Mouse (Mus musculus) B cell, adult (primary cell): ENCODE data around the gene Crip2. TPM values are rescaled to one million over a fixed set of nuclear protein-coding genes. Genes with fewer than 3 reads are reported as not detected.

ENCODE experiments used
- total RNA-seq: library from RNA; stranded (reverse); gene quantifications from 4 replicates; pipeline ENCODE4 v1.2.4, GENCODE M21; 2023; ENCODE audit not compliant: inconsistent age

Crip2 gene
- 17.1 to 28.5 TPM (median 20.7 TPM) in 4 replicates for total RNA-seq

GRCm38 (mm10) chr12:113139908-113140615 lies at the start of gene Crip2:
Gene Crip2 (plus strand): TSS chr12:113140236.

GRCm38 (mm10) chr12:113097749-113098281 lies 42.2 kb upstream of the Crip2 start, which contains the start of gene Mta1:
Gene Mta1 (plus strand): TSS chr12:113098278.

GRCm38 (mm10) chr12:113146112-113147057 lies 6.3 kb downstream of the Crip2 start, which contains the start of gene Crip1:
Gene Crip1 (plus strand): TSS chr12:113146316.

GRCm38 (mm10) chr12:113155887-113156539 lies 16.0 kb downstream of the Crip2 start, which contains the start of gene Tedc1:
Gene Tedc1 (plus strand): TSS chr12:113156421.

GRCm38 (mm10) chr12:113185442-113186291 lies 45.6 kb downstream of the Crip2 start, which contains the start of gene Tmem121:
Gene Tmem121 (plus strand): TSS chr12:113185930.

Other genes starting within 250 kb of the Crip2 start
- gene Jag2, start 210.5 kb upstream of the Crip2 start, total RNA-seq, result 1.1 to 4.3 TPM (median 2.5 TPM) in 4 replicates
- gene Nudt14, start 198.1 kb upstream of the Crip2 start, total RNA-seq, result 14.8 to 17.1 TPM (median 16.4 TPM) in 4 replicates
- gene Btbd6, start 163.8 kb upstream of the Crip2 start, total RNA-seq, result 9.5 to 15.1 TPM (median 11.5 TPM) in 4 replicates
- gene Brf1, start 139.5 kb upstream of the Crip2 start, total RNA-seq, result 148 to 156 TPM (median 152 TPM) in 4 replicates
- gene Pacs2, start 125.7 kb upstream of the Crip2 start, total RNA-seq, result 31.9 to 42.6 TPM (median 35.6 TPM) in 4 replicates
- 0.48 to 1.9 TPM (median 0.91 TPM) in 4 replicates for gene Tex22, start 65.7 kb upstream of the Crip2 start, total RNA-seq
- gene Mta1, start 42.0 kb upstream of the Crip2 start, total RNA-seq, result 45.7 to 52.7 TPM (median 48.5 TPM) in 4 replicates
- gene Crip1, start 6.1 kb downstream of the Crip2 start, total RNA-seq, result 526 to 629 TPM (median 607 TPM) in 4 replicates
- 17.0 to 25.8 TPM (median 24.1 TPM) in 4 replicates for gene Tedc1, start 16.2 kb downstream of the Crip2 start, total RNA-seq
- gene Tmem121, start 45.7 kb downstream of the Crip2 start, total RNA-seq, result 5.1 to 6.3 TPM (median 6.2 TPM) in 4 replicates